Mouse (Mus musculus): ENCODE results near the gene Men1. TPM values are rescaled to one million over a fixed set of nuclear protein-coding genes. Genes with fewer than 3 reads are reported as not detected.

Men1 gene
- total and polyA plus RNA-seq, 3 experiments = 24.9 to 67.8 (median 42.9) TPM

- no peak overlapping the region for H3K9ac ChIP-seq (ENCODE audit: insufficient read depth, low read depth)
- H3K27me3 ChIP-seq (replicated peaks) = no peaks in the 10 kb centered on the region
- no peak overlapping the region for H3K4me3 ChIP-seq (replicated peaks in 1 of 3; ENCODE audit: low read depth in 2 of 3, low read length in 2 of 3, poor library complexity in 1 of 3)
- DNase-seq (ENCODE audit: extremely low read depth) = no peak
- peaks cover 38 to 60% of the 10 kb centered on the region in 2 experiments for H3K4me1 ChIP-seq (ENCODE audit: control insufficient read depth in 1 of 2, insufficient read depth in 2 of 2)
- no peak overlapping the region for H3K4me2 ChIP-seq (ENCODE audit: insufficient read depth, low read depth, poor library complexity, severe bottlenecking)
- dilution Hi-C loops (cut with MboI; ENCODE audit: extremely low pct_ligation_motif_present, extremely low pct_unique_long_range_greater_than_20kb, low sequenced_read_pairs) (no loop called here), in situ Hi-C loops (cut with MboI; ENCODE audit: low pct_ligation_motif_present, low pct_unique_long_range_greater_than_20kb, low sequenced_read_pairs) (no loop called here)
- H3K27ac ChIP-seq (ENCODE audit: insufficient read depth, low read depth) = 0 out of 2 replicates have a peak overlapping the region, but pooled peaks have one; percentile 8
- no peak for TF ChIP-seq GABPA (IDR thresholded peaks at IDR 0.05; ENCODE audit: insufficient replicate concordance, low read depth, low read length)
- no peak for TF ChIP-seq MAFK (IDR thresholded peaks at IDR 0.05; ENCODE audit: insufficient replicate concordance, low read length)
- no peak for TF ChIP-seq UBTF (IDR thresholded peaks at IDR 0.05; ENCODE audit: low read depth, low read length)
- TF ChIP-seq JUN (IDR thresholded peaks at IDR 0.05; ENCODE audit: insufficient read depth, low read depth, low read length) = no peak
- TF ChIP-seq SMC3 (IDR thresholded peaks at IDR 0.05; ENCODE audit: low read depth, low read length) = no peak
- TF ChIP-seq USF1 (IDR thresholded peaks at IDR 0.05; ENCODE audit: low read depth, low read length) = no peak
- TF ChIP-seq TBP (conservative IDR thresholded peaks at IDR 0.05; ENCODE audit: low read depth, low read length) = no peak
- no peak for TF ChIP-seq ZMIZ1 (IDR thresholded peaks at IDR 0.05; ENCODE audit: low read depth, low read length)
- TF ChIP-seq RCOR1 (conservative IDR thresholded peaks at IDR 0.05; ENCODE audit: low read depth, low read length) = no peak
- TF ChIP-seq CHD2 (IDR thresholded peaks at IDR 0.05; ENCODE audit: low read length) = no peak
- TF ChIP-seq RAD21 (IDR thresholded peaks at IDR 0.05; ENCODE audit: low read depth, low read length) = no peak
- TF ChIP-seq CTCF (conservative IDR thresholded peaks at IDR 0.05 in 1 of 2, IDR thresholded peaks at IDR 0.05 in 1 of 2; ENCODE audit: low read depth in 2 of 2, low read length in 2 of 2) = no peak
- H3K79me2 ChIP-seq (replicated peaks; ENCODE audit: control insufficient read depth, extremely low read depth, insufficient read depth, poor library complexity, severe bottlenecking) = peaks cover 28% of the 10 kb centered on the region
- H3K36me3 ChIP-seq (replicated peaks in 1 of 2; ENCODE audit: control insufficient read depth in 1 of 2, insufficient read depth in 1 of 2, low read length in 1 of 2) = peaks cover 30 to 44% of the 10 kb centered on the region in 2 experiments
- no peaks in the 10 kb centered on the region for H3K9me3 ChIP-seq (replicated peaks; ENCODE audit: low read length)
These were observed 3.4 kb downstream of the Men1 start for GRCm38 (mm10) chr19:6338171-6338570.

- peak overlapping the region; percentile 79; the same call in 1 of the 2 replicates for H3K9ac ChIP-seq (ENCODE audit: insufficient read depth, low read depth)
- H3K9me3 ChIP-seq (replicated peaks; ENCODE audit: low read length) = no peaks in the 10 kb centered on the region
- peaks cover 30% of the 10 kb centered on the region for H3K79me2 ChIP-seq (replicated peaks; ENCODE audit: control insufficient read depth, extremely low read depth, insufficient read depth, poor library complexity, severe bottlenecking)
- no peak for DNase-seq (ENCODE audit: extremely low read depth)
- no peak overlapping the region for H3K27ac ChIP-seq (ENCODE audit: insufficient read depth, low read depth)
- peaks cover 41 to 61% of the 10 kb centered on the region in 2 experiments for H3K4me1 ChIP-seq (ENCODE audit: control insufficient read depth in 1 of 2, insufficient read depth in 2 of 2)
- H3K4me3 ChIP-seq (replicated peaks in 1 of 3; ENCODE audit: low read depth in 2 of 3, low read length in 2 of 3, poor library complexity in 1 of 3) = no peak overlapping the region
- H3K36me3 ChIP-seq (replicated peaks in 1 of 2; ENCODE audit: control insufficient read depth in 1 of 2, insufficient read depth in 1 of 2, low read length in 1 of 2) = peaks cover 34 to 48% of the 10 kb centered on the region in 2 experiments
- peak overlapping the region; percentile 66; the same call in 1 of the 2 replicates for H3K4me2 ChIP-seq (ENCODE audit: insufficient read depth, low read depth, poor library complexity, severe bottlenecking)
- dilution Hi-C loops (cut with MboI; ENCODE audit: extremely low pct_ligation_motif_present, extremely low pct_unique_long_range_greater_than_20kb, low sequenced_read_pairs) = no loop called here
- TF ChIP-seq MAFK (IDR thresholded peaks at IDR 0.05; ENCODE audit: insufficient replicate concordance, low read length) = no peak
- no peak for TF ChIP-seq TBP (conservative IDR thresholded peaks at IDR 0.05; ENCODE audit: low read depth, low read length)
- no peak for TF ChIP-seq NRF1 (IDR thresholded peaks at IDR 0.05; ENCODE audit: low read depth, low read length)
- TF ChIP-seq MEF2A (IDR thresholded peaks at IDR 0.05; ENCODE audit: borderline replicate concordance, low read depth, low read length) = no peak
- TF ChIP-seq USF1 (IDR thresholded peaks at IDR 0.05; ENCODE audit: low read depth, low read length) = no peak
- TF ChIP-seq CTCF (conservative IDR thresholded peaks at IDR 0.05 in 1 of 2, IDR thresholded peaks at IDR 0.05 in 1 of 2; ENCODE audit: low read depth in 2 of 2, low read length in 2 of 2) = no peak
- TF ChIP-seq KAT2A (IDR thresholded peaks at IDR 0.05; ENCODE audit: insufficient replicate concordance, low read length) = no peak
- TF ChIP-seq UBTF (IDR thresholded peaks at IDR 0.05; ENCODE audit: low read depth, low read length) = no peak
- TF ChIP-seq E2F4 (IDR thresholded peaks at IDR 0.05; ENCODE audit: insufficient replicate concordance, low read depth, low read length) = no peak
- no peak for TF ChIP-seq CHD2 (IDR thresholded peaks at IDR 0.05; ENCODE audit: low read length)
- TF ChIP-seq PAX5 (IDR thresholded peaks at IDR 0.05; ENCODE audit: low read length) = no peak
- TF ChIP-seq JUN (IDR thresholded peaks at IDR 0.05; ENCODE audit: insufficient read depth, low read depth, low read length) = no peak
- in situ Hi-C loops (cut with MboI; ENCODE audit: low pct_ligation_motif_present, low pct_unique_long_range_greater_than_20kb, low sequenced_read_pairs) = no loop called here
- H3K27me3 ChIP-seq (replicated peaks) = no peaks in the 10 kb centered on the region
These were observed 3.9 kb downstream of the Men1 start for GRCm38 (mm10) chr19:6338716-6339115.
